Mouse (Mus musculus): ENCODE results near the gene Gna13. TPM values are rescaled to one million over a fixed set of nuclear protein-coding genes. Genes with fewer than 3 reads are reported as not detected.

The Gna13 gene
- total RNA-seq, 2 experiments from 2014 or later = 42.7 to 49.0 TPM

- no peak for DNase-seq
Measured at GRCm38 (mm10) chr11:109375412-109375811, 12.8 kb downstream of the Gna13 start.

GRCm38 (mm10) chr11:109376484-109377143 lies 14.0 kb downstream of the Gna13 start:
- no peak for DNase-seq

GRCm38 (mm10) chr11:109377477-109377876 lies 14.8 kb downstream of the Gna13 start:
- no peak for DNase-seq

DNA sequence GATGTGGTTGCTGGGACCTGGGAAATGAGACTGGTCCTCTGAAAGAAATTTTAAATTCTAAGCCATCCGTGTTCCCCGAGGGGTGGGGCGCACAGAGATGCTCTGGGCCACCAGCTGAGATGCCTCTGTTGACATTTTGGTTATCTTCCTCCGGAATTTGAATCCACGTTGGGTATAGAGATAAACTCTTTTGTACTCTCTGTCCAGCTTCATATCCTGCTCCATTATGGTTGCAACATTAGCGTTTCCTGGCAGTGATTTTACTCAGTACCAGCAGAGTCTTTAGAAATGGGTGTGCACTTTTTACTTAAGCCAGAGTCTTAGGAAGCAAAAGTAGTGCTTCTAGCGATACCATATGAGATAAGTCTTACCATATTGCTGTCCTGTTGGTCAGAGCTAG lies 15.4 kb downstream of the Gna13 start:
- DNase-seq = no peak

DNA sequence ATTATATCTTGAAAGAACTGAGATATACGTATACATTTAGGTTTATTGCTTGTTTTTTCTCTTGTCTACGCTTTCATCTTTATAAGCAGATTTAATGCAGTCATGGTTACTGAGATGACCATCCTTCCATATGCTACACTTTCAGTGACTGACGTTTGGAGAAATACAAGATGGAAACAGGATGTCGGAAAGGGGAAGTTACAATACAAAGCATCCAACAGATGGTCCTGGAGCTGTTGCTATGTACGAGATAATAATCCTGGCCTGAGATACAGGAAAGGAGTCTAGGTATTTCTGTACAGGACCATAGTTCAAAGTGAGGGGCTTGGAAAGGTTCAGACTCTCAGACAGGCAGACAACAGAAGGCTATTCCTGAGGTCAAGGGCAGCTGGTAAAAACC lies 18.0 kb downstream of the Gna13 start:
- DNase-seq = no peak

DNA sequence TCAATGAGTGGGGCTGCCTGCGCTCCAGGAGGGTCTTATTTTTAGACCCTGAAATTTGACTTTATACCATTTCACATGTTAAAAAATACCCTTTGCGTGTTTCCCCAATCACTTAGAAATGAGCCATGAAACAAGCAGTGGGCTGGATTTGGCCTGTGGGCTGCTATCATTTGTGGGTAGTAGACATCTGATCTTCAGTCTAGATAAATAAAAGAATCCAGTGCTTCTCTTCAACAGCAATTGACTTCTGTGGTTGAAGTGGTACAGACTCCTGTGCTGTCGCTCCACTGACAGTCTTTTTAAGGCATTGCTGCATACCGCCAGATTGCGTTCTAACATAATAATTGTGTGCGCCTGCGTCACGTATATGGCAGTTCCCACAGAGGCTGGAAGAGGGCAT lies 22.7 kb downstream of the Gna13 start:
- DNase-seq = no peak

DNA sequence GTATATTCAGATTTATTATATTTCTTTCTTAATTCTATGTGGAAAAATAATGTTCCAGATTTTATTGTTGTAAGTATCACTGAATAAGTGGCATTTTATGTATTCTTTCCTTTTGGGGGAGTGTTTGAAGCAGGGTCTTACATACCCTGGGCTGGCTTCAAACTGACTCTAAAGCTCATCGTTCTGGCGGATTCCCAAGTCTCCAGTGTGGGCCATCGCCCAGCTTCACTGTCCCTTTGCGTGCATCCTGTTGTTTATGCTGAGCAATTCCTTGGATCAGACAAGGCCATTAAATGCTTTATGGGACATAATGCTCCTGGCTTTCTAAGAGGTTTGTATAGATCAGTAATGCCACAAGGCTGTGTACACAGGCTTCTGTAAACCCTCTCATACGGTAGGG lies 26.4 kb downstream of the Gna13 start:
- no peak for DNase-seq

DNA sequence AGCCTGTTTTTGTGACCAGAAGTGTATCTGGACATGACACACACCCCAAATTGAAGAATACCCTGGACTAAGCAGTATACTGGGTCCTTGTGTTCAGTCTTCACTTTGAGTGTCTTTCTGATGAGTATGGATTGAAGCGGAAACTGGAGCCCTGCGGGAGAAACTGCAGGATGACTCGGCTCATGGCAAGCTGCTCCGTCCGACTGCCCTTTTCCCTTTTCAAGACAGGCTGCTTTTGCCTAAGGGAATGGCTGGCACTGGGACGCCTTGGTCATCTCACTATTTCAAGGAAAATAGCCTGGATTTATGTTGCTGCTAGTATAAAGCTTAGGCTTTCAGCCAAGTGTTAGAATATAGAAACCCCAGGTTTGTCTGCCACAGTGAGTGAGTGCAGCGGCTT lies 28.6 kb downstream of the Gna13 start:
- DNase-seq = no peak

GRCm38 (mm10) chr11:109391760-109392159 lies 29.1 kb downstream of the Gna13 start:
- no peak for DNase-seq

DNA sequence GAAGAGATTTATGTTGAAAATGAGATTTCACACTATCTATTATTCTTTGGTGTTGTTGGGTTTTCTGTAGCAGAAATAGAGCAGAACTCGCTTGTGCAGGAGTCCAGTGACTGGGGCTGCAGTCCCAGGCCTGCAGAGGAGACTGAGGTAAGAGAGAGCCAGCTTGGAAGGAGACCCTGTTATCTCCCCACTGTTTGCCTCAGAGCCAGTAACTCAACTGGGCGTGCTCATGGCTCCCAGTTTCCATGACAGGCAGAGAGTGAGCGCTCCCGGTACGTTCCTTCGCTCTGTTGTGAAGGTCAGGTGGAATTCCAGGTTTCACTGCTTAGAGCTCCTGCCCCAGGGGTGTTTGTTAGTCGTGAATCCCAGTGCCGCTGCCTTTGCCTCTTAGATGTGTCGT lies 30.0 kb downstream of the Gna13 start:
- DNase-seq = no peak

DNA sequence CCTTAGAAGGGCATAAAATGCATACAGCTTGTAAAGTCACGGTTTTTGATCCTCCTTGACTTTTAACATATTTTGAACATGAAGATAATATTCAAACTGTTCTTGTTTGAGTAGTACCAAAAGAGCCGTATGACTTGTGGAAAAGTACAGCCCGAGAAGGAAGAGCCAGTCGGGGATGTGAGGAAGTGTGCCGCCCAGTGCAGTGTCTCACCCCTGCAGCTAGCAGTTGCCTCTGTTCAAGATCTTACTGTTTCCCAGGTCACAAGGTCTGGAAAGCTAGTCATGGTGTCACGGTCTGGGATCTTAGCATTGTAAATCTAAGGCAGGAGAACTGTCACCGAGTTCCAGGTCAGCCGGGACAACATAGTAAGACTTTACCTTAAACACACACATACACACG lies 32.1 kb downstream of the Gna13 start:
- no peak for DNase-seq

DNA sequence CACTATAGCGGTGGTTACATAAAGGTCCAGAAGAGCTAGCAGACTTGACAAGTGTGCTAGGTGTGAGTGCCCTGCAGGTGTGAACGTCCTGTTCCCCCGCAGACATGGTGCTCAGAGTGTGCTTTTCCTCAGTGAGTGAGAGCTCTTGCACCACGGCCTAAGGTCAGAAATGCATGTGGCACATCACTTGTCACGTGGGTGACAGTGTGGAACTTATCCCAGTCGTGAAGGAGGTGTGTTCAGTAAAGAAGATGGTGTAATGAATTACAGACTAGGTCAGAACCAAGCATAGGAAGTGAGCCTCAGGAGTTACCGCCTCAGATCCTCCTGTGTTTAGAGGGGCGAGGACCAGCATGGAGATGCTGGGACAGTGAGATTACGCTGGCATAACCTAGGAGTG lies 32.7 kb downstream of the Gna13 start:
- no peak for DNase-seq

GRCm38 (mm10) chr11:109406431-109406830 lies 43.8 kb downstream of the Gna13 start:
- DNase-seq = no peak

- no peak for DNase-seq
Measured at GRCm38 (mm10) chr11:109410197-109410980, 47.8 kb downstream of the Gna13 start.

- DNase-seq = no peak
Measured at GRCm38 (mm10) chr11:109413617-109414016, 51.0 kb downstream of the Gna13 start, which contains the start of gene 9930022D16Rik. Gene 9930022D16Rik (plus strand): TSS chr11:109413917.

DNA sequence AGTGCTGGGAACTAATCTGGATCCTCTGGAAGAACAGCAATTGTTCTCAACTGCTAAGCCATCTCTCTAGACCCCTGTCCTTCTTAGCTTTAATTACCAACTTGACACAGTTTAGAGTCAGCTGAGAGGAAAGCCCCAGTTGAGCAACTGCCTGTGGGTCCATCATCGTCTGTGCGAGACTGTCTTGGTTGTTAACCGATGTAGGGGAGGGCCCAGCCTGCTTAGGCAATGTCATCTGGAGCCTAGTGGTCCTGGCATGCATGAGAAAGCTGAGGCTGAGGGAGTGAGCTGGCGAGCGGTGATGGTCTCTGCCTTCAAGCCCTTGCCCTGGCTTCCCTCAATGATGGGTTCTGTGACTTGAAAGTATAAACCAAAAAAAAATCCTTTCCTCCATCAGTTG lies 52.2 kb downstream of the Gna13 start:
- DNase-seq = no peak

GRCm38 (mm10) chr11:109416709-109417420 lies 54.2 kb downstream of the Gna13 start:
- DNase-seq = no peak

DNA sequence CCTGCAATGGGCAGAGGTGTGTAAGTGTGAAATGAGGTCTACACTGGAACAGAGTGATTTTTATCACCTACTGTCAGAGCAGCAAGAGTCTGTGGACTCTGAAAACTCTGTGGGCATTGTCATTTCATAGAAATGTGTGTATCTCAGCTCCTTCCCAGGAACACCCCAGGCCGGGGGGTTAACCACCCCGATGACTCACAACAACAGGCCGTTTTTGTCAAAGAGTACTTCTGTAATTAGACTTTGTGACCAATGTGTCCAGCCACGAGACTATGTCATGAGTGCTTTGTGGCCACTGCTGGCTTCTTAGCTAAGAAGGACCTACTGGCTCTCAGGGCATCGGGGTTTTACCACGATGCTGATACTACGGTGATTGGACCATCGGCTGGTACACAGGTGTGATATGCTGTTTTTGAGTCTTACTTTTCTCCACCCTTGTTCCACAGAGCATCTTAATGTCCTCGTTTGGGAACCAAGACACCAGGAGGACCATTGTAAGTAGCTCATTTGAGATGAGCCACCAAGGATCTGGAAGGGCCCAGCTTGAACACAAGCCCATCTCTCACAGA lies 54.9 kb downstream of the Gna13 start:
- DNase-seq = no peak

- no peak for DNase-seq
Measured at GRCm38 (mm10) chr11:109419461-109419860, 56.8 kb downstream of the Gna13 start.

- DNase-seq = no peak
Measured at GRCm38 (mm10) chr11:109419961-109420566, 57.4 kb downstream of the Gna13 start.

- no peak for DNase-seq
Measured at GRCm38 (mm10) chr11:109420567-109420962, 57.9 kb downstream of the Gna13 start.

DNA sequence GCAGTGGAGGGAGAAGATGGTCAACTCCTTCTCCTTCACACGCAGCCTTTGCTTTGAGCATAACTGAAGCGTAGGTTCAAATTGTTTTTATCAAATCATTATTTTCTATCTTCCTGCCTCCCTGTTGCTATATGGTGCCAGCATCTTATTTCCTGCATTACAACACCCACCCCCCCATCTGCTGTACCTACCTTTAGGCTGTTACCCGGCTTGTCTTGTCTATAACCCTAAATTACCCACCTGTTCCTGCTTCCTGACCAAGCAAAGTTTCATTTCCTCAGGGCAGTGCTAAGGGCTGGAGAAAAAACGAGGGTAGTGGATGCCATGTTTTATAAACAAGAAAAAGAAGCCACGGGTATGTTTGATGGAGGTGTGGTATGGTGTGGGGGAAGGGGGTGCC lies 58.6 kb downstream of the Gna13 start:
- DNase-seq = no peak

- no peak for DNase-seq
Measured at GRCm38 (mm10) chr11:109422263-109422662, 59.6 kb downstream of the Gna13 start.

All from heart, postnatal 4 days (tissue).